Mouse (Mus musculus) heart, embryonic 12.5 days (tissue): ENCODE results near the gene Gm12355. TPM values are rescaled to one million over a fixed set of nuclear protein-coding genes. Genes with fewer than 3 reads are reported as not detected.

ENCODE experiments used
- ATAC-seq: fragments of 200-750 bp; cut with Nextera tagmentation; 2 replicates; pipeline ENCODE4 v1.8.0; 2017; ENCODE audit warnings: moderate TSS enrichment, moderate library complexity; ENCODE audit not compliant: insufficient number of reproducible peaks, low FRiP score
- H3K27ac ChIP-seq: fragments of 300-500 bp; sonication (generic); 2 replicates; pipeline ENCODE4 v1.5.1; 2016; ENCODE audit warnings: mild to moderate bottlenecking, moderate library complexity; ENCODE audit not compliant: poor library complexity, severe bottlenecking
- H3K27me3 ChIP-seq: fragments of 300-500 bp; sonication (generic); replicated peaks from 2 replicates; pipeline ENCODE4 v1.6.1; 2016; ENCODE audit warnings: mild to moderate bottlenecking, moderate library complexity
- H3K36me3 ChIP-seq: fragments of 300-500 bp; sonication (generic); 2 replicates; pipeline ENCODE4 v1.6.1; 2016; ENCODE audit warnings: mild to moderate bottlenecking, moderate library complexity
- H3K4me1 ChIP-seq: fragments of 300-500 bp; sonication (generic); replicated peaks from 2 replicates; pipeline ENCODE4 v1.6.1; 2016; ENCODE audit warnings: mild to moderate bottlenecking
- H3K4me2 ChIP-seq: fragments of 300-500 bp; sonication (generic); 2 replicates; pipeline ENCODE4 v1.6.1; 2016; ENCODE audit warnings: mild to moderate bottlenecking, moderate library complexity
- H3K4me3 ChIP-seq: fragments of 300-500 bp; sonication (generic); 2 replicates; pipeline ENCODE4 v1.5.1; 2016; ENCODE audit warnings: mild to moderate bottlenecking
- H3K9ac ChIP-seq: fragments of 300-500 bp; sonication (generic); 2 replicates; pipeline ENCODE4 v1.6.1; 2016; ENCODE audit warnings: mild to moderate bottlenecking, moderate library complexity
- H3K9me3 ChIP-seq: fragments of 300-500 bp; sonication (generic); replicated peaks from 2 replicates; pipeline ENCODE4 v1.6.1; 2016; ENCODE audit warnings: mild to moderate bottlenecking, moderate library complexity
- WGBS: fragments of 180-500 bp; shearing (Covaris S2); methylation state at CpG from one replicate; pipeline ENCODE4 v1.1.7; 2016; 5-methylcytosine and 5-hydroxymethylcytosine counted together
- polyA plus RNA-seq: library from polyadenylated mRNA; unstranded; fragments of >200 nt; fragmentation: Nextera tagmentation; extraction: Ambion mirVana; gene quantifications from 2 replicates; pipeline ENCODE4 v1.2.1, GENCODE M21; 2016

The Gm12355 gene
- polyA plus RNA-seq, 1 experiment from 2014 or later: 0.47 TPM

DNA sequence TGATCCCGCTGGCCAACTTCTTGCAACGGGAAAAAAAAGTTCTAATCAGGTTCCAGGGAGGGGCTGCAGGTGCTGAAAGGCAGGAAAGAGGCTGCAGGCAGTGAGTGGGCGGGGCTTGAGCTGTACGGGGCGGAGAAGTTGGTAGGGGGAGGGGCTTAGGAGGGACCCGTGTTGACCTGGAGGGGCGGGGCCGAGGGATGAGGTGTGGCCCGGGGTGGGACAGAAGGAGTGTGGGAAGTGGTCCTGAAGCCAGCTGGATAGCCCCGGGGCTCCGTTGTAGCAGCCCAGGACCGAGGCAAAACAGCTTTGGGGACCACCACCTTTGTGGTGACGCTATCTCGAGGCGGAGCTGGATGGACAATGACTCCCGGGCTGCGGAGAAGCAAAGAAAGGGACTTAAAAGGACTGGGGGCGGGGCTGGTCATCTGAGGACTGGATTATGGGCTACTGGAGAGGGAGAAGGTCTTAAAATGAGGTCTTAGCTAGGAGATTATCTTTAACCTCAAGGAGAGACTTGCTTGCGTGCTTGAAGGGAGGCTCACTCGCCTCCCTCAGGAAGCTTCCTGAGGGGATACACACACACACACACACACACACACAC, 23.3 kb downstream of the Gm12355 start:
- 1% methylated on average over 20 of the region's 20 CpGs for WGBS
- H3K27me3 ChIP-seq: peaks cover 32% of the 10 kb centered on the region
- H3K9ac ChIP-seq: peak overlapping the region; percentile 42; the same call in 1 of the 2 replicates

DNA sequence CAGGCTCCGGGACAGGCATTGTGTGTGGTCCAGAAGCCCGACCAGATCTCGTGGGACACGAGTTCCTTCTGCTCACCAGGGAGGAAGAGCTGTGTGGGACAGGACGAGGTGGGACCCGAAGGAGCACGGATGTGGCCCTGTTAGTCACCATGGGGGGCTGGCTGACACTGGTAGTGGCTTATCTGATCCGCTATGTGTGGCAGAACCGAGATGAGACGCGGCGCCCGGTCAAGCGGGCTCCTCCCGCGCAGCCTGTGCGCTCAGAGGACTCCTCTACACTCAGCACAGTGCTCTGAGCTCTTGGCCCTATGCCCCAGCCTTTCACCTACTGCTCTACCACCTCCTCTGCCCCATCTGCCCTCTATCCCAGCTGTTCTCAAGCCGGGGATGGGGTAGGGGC, 26.2 kb downstream of the Gm12355 start:
- peaks cover 38% of the 10 kb centered on the region for H3K4me1 ChIP-seq
- WGBS: 26% methylated on average over 18 of the region's 18 CpGs
- no peak overlapping the region for H3K27ac ChIP-seq
- no peaks in the 10 kb centered on the region for H3K36me3 ChIP-seq
- H3K4me2 ChIP-seq: peak overlapping the region; percentile 31; the same call in 1 of the 2 replicates
- peak overlapping the region; percentile 27 for H3K9ac ChIP-seq
- H3K4me3 ChIP-seq: no peak overlapping the region
- H3K9me3 ChIP-seq: no peaks in the 10 kb centered on the region
- H3K27me3 ChIP-seq: peaks cover 27% of the 10 kb centered on the region
- no peak for ATAC-seq

More for the DNA sequence above, 23.3 kb downstream of the Gm12355 start:
- Histone ChIP-seq H3K27ac (no peak overlapping the region), H3K36me3 (no peaks in the 10 kb centered on the region), H3K4me2 (peak overlapping the region; percentile 76), H3K4me1 (peaks cover 32% of the 10 kb centered on the region), H3K4me3 (peak overlapping the region; percentile 43), H3K9me3 (no peaks in the 10 kb centered on the region)
- ATAC-seq: peak; percentile 71

DNA sequence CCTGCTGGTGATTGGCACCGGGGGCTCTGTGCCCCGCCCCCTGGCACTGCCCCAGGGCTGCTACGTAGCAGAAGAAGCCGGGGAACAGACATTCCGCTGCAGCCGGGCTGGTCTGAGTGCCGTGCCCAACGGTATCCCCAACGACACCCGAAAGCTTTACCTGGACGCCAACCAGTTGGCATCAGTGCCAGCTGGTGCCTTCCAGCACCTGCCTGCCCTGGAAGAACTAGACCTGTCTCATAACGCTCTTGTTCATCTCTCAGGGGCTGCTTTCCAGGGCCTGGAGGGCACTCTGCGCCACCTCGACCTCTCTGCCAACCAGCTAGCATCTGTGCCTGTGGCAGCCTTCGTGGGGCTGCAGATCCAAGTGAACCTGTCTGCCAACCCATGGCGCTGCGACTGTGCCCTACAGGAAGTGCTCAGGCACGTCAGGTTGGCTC, 26.6 kb downstream of the Gm12355 start:
- H3K27me3 ChIP-seq: peaks cover 27% of the 10 kb centered on the region
- H3K4me2 ChIP-seq: peak overlapping the region; percentile 31; the same call in 1 of the 2 replicates
- H3K27ac ChIP-seq: no peak overlapping the region
- H3K9ac ChIP-seq: peak overlapping the region; percentile 27; the same call in 1 of the 2 replicates
- H3K36me3 ChIP-seq: no peaks in the 10 kb centered on the region
- H3K4me1 ChIP-seq: peaks cover 40% of the 10 kb centered on the region
- no peak for ATAC-seq
- H3K9me3 ChIP-seq: no peaks in the 10 kb centered on the region
- no peak overlapping the region for H3K4me3 ChIP-seq
- 64% methylated on average over 18 of the region's 18 CpGs for WGBS

DNA sequence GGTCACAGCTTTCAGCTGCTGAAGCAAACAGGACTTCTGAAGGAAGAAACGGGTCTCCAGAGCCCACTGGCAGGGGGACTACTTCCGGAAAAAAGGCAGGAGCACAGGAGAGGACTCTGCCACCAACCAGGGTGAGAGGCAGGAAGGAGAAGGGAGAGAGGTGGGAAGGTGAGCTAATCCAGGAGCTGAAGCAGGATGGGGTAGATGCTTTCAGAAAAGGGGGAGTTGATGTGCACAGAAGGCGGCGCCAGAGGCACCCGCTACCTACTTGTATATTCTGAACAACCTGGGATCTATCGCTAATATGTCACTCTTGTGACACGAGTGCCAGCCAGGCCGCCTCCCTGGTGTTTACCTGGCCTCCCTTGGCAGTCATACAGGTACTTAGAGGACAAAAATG, 27.5 kb downstream of the Gm12355 start, which contains the start of gene Lrrc3c:
Lrrc3c (plus strand) TSS at position 301 of the 400 bp plus-strand sequence.
- H3K9me3 ChIP-seq: no peaks in the 10 kb centered on the region
- no peak within 1 kb of the TSS for H3K27ac ChIP-seq
- H3K36me3 ChIP-seq: no peaks in the 10 kb centered on the region
- H3K27me3 ChIP-seq: peaks cover 27% of the 10 kb centered on the region
- no peak within 1 kb of the TSS for H3K4me3 ChIP-seq
- H3K9ac ChIP-seq: peak within 1 kb of the TSS; percentile 27; the same call in 1 of the 2 replicates
- H3K4me2 ChIP-seq: peak within 1 kb of the TSS; percentile 31; the same call in 1 of the 2 replicates
- WGBS: 86% methylated on average over 8 of the region's 8 CpGs
- no peak for ATAC-seq
- H3K4me1 ChIP-seq: peaks cover 40% of the 10 kb centered on the region

DNA sequence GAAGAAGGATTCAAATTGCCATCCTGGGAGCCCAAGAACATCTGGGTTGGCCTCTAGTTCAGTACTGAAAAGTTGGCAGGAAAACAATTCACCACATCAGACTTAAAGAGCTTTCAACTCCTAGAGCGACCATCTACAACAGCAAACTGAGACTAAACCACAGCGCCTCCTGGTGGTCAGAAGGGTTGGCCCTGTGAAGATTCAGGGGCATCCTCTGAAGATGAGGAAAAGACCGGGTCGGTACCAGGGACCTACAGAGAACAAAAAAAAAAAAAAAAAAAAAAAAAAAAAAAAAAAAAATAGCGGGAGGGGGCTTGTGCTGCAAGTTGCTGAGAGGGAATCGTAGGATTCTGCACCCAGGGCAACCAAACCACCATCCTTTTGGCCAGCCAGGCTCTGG, 28.1 kb downstream of the Gm12355 start:
- no peak overlapping the region for H3K27ac ChIP-seq
- no peaks in the 10 kb centered on the region for H3K36me3 ChIP-seq
- peak; percentile 27; the same call in 1 of the 2 replicates for ATAC-seq
- peaks cover 27% of the 10 kb centered on the region for H3K27me3 ChIP-seq
- no peak overlapping the region for H3K9ac ChIP-seq
- H3K9me3 ChIP-seq: no peaks in the 10 kb centered on the region
- H3K4me1 ChIP-seq: peaks cover 41% of the 10 kb centered on the region
- no peak overlapping the region for H3K4me2 ChIP-seq
- WGBS: 36% methylated on average over 6 of the region's 6 CpGs
- no peak overlapping the region for H3K4me3 ChIP-seq

DNA sequence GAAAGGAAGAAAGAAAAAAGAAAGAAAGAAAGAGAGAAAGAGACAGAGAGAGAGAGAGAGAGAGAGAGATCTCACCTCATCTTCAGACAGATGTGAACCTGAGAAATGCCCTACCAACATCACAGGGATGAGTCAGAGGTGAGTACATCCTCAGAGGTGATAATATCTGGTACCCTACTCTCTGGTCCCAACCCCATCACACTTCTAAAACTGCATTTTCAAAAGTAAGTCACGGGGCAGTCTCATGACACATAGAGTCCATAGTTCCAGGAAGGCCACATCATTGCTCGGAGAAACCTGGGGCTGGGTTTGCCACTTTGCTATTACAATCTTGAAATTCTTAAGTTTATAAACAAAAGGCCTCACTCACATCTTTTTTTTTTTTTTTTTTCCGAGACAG, 29.5 kb downstream of the Gm12355 start:
- Histone ChIP-seq H3K27me3 (peaks cover 27% of the 10 kb centered on the region), H3K27ac (no peak overlapping the region), H3K9me3 (no peaks in the 10 kb centered on the region), H3K36me3 (no peaks in the 10 kb centered on the region), H3K9ac (no peak overlapping the region), H3K4me1 (peaks cover 37% of the 10 kb centered on the region), H3K4me2 (no peak overlapping the region), H3K4me3 (no peak overlapping the region)
- 78% methylated on average over 3 of the region's 3 CpGs for WGBS
- ATAC-seq: no peak

DNA sequence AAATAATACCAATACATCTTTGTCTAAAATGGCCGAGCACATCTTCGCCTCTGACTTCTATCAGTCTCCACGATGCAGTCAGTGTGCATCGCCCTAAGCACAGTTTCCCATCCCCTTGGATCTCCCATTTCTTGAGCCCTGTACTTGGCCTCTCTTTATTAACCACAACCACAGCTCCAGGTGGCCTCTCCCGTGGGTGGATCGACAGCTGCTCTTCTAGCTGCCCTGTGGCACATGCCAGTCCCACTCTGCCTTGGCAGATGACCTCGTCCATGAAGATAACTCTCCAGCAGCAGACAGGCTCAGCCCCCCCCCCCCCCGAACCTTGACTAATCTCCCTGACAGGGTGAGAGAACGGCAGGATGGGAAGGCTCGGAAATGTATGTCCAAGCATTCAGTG, 30.0 kb downstream of the Gm12355 start:
- WGBS: 63% methylated on average over 10 of the region's 10 CpGs

DNA sequence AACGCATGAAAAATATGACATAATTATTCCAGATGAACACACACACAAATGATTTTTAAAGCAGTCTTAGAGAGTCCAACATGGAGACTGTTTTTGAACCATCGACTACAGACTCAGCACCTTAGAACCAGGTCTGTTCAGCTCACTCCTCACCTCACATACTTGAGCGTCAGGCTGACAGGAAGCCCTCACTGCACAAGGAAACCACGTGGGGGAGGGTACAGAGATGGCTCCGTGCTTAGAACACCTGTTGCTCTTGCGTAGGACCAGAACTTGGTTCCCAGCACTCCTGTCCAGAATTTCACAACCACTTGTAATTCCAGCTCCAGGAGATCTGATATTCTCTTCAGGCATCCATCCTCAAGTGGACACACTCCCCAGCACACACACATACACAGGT, 30.4 kb downstream of the Gm12355 start:
- Histone ChIP-seq H3K4me2 (no peak overlapping the region), H3K9me3 (no peaks in the 10 kb centered on the region), H3K9ac (no peak overlapping the region), H3K36me3 (no peaks in the 10 kb centered on the region), H3K4me3 (no peak overlapping the region), H3K4me1 (peaks cover 36% of the 10 kb centered on the region), H3K27ac (no peak overlapping the region), H3K27me3 (peaks cover 23% of the 10 kb centered on the region)
- ATAC-seq: no peak
- WGBS: 76% methylated on average over 6 of the region's 6 CpGs

More for the DNA sequence above, 30.0 kb downstream of the Gm12355 start:
- Histone ChIP-seq H3K4me2 (no peak overlapping the region), H3K9me3 (no peaks in the 10 kb centered on the region), H3K27ac (no peak overlapping the region), H3K4me1 (peaks cover 36% of the 10 kb centered on the region), H3K9ac (no peak overlapping the region), H3K27me3 (peaks cover 26% of the 10 kb centered on the region), H3K36me3 (no peaks in the 10 kb centered on the region), H3K4me3 (no peak overlapping the region)
- ATAC-seq: no peak

DNA sequence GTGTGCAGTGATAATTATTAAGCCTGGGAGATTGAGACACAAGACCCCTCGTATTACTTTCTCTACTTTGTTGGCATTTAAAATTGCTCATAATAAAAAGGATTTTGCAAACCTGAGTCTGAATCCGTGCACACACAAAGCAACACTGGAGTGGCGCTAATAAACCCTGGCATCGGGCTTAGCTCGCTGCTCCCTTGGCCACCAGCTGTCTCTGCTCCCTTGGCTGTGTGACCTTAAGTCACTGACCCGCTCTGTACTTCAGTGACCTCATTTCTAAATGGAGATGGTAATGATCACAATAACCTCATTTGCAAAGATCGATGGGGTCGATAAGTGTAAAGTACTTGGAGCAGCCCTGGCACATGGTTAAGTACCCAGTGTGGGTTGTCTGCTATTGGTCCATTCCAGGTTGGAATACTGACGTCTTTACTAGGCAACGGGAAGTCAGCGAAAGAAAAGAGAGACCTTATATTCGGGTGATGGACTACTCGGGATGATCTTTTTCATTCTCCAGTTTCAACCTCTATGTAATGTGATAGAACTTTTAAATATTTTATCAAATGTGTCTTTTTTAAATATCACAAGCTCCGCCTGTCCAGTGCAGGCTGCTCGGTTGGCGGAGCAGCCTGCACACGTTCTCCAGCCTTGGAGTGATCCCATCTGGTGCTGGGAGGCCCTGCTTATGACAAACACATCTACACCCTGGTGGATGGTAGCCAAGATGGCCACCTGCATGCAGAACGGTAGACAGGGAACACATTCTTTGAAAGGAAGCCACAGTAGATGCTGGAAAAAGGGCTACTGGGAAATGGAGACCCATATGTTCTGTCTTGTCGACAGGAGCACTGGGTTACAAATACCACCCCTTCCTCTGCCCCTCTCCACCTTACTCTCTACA, 34.7 kb downstream of the Gm12355 start:
- no peak for ATAC-seq
- H3K36me3 ChIP-seq: no peaks in the 10 kb centered on the region
- 78% methylated on average over 19 of the region's 19 CpGs for WGBS

DNA sequence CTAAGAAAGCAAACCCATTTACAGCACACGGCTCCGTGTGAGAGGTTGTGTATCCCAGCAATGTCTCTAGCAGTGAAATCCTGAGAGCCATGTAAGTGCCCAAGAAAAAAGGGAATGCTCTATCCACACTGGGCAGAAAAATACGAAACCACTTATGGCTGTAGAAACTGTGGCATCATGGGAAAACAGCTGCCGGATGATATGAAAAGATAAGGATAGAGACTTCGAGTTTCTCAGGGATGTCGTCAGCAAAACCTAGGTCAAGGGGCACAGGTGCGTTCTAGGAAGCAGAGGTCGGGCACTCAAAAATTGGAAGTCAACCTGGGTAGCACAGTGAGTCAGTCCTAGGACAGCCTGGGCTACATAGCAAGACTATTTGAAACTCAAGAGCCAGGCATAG, 36.2 kb downstream of the Gm12355 start:
- Histone ChIP-seq H3K4me2 (0 out of 2 replicates have a peak overlapping the region, but pooled peaks have one; percentile 18), H3K27ac (peak overlapping the region; percentile 99), H3K4me3 (no peak overlapping the region), H3K4me1 (peaks cover 61% of the 10 kb centered on the region), H3K9ac (no peak overlapping the region), H3K36me3 (no peaks in the 10 kb centered on the region), H3K9me3 (no peaks in the 10 kb centered on the region), H3K27me3 (no peaks in the 10 kb centered on the region)
- 63% methylated on average over 8 of the region's 8 CpGs for WGBS
- ATAC-seq: no peak

More for the DNA sequence above, 34.7 kb downstream of the Gm12355 start:
- Histone ChIP-seq H3K9ac (no peak overlapping the region), H3K27ac (no peak overlapping the region), H3K9me3 (no peaks in the 10 kb centered on the region), H3K27me3 (no peaks in the 10 kb centered on the region), H3K4me3 (no peak overlapping the region), H3K4me1 (peaks cover 49% of the 10 kb centered on the region), H3K4me2 (no peak overlapping the region)

DNA sequence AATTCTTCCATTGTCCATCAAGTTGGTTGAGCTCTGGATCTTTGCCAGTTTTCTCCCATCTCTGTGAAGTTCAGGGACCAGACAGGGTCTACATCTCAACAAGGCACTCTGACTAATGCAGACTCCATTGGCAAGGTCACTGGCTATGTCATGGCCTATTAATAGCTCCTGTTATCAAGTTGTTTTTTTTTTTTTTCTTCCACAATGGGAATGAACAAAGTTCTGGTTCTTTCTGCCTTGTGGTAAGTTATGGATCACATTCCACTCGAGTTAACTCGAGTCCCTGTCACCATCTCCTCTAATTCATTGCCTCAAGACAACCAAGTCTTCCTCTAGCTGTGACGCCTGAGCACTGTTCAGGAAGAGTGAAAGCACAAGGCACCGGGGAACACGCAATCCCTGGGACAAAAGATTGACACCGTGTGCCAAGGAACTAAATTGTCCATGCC, 36.6 kb downstream of the Gm12355 start:
- Histone ChIP-seq H3K4me3 (no peak overlapping the region), H3K9ac (no peak overlapping the region), H3K27me3 (no peaks in the 10 kb centered on the region), H3K27ac (peak overlapping the region; percentile 99), H3K9me3 (no peaks in the 10 kb centered on the region), H3K4me1 (peaks cover 63% of the 10 kb centered on the region), H3K36me3 (peaks cover 3% of the 10 kb centered on the region; the same call in 1 of the 2 replicates), H3K4me2 (peak overlapping the region; percentile 88)
- no peak for ATAC-seq
- 32% methylated on average over 6 of the region's 6 CpGs for WGBS
